Mouse (Mus musculus) left cerebral cortex, postnatal 4 days (tissue): Measurements from ENCODE around the gene Rinl. TPM values are rescaled to one million over a fixed set of nuclear protein-coding genes. Genes with fewer than 3 reads are reported as not detected.

Experiments
- DNase-seq: peaks from one replicate; pipeline ENCODE4 v3.0.0-alpha.2; 2022
- intact Hi-C: fragments of 180-260 bp; cut with DNase I; formaldehyde crosslinking; loops from one replicate; pipeline ENCODE4 v1.15.1; 2025
- total RNA-seq, 2 experiments: library from RNA; stranded (reverse); gene quantifications; 2 replicates each; pipeline ENCODE4 v1.2.3; 2021

Gene Rinl
- total RNA-seq, 2 experiments from 2014 or later: 1.5 to 1.6 TPM

GRCm38 (mm10) chr7:28780067-28780658 lies 8.6 kb upstream of the Rinl start:
- DNase-seq: peak; percentile 93
- intact Hi-C loops: loop anchor here (5.0 to 10.0 kb wide), 2 partner anchors 55 to 257 kb away; no protein-coding TSS in a partner anchor

- no peak for DNase-seq
- intact Hi-C loops: loop anchor here (5.0 to 10.0 kb wide), 2 partner anchors 56 to 256 kb away; no protein-coding TSS in a partner anchor
Measured at GRCm38 (mm10) chr7:28780857-28781256, 7.9 kb upstream of the Rinl start.

- DNase-seq: no peak
Measured at GRCm38 (mm10) chr7:28781261-28781663, 7.5 kb upstream of the Rinl start.

GRCm38 (mm10) chr7:28785161-28785560 lies 3.6 kb upstream of the Rinl start:
- DNase-seq: no peak
- intact Hi-C loops: loop anchor here (10.0 kb wide), 1 partner anchor 60 kb away; no protein-coding TSS in a partner anchor

More at GRCm38 (mm10) chr7:28781261-28781663, 7.5 kb upstream of the Rinl start:
- intact Hi-C loops: loop anchor here (5.0 to 10.0 kb wide), 2 partner anchors 56 to 256 kb away; no protein-coding TSS in a partner anchor

- no peak for DNase-seq
- intact Hi-C loops: loop anchor here (10.0 kb wide), 1 partner anchor 63 kb away; no protein-coding TSS in a partner anchor
Measured at GRCm38 (mm10) chr7:28787884-28788283, 885 bp upstream of the Rinl start.

- intact Hi-C loops: loop anchor here (10.0 kb wide), 1 partner anchor 64 kb away; no protein-coding TSS in a partner anchor
- DNase-seq: no peak
Measured at GRCm38 (mm10) chr7:28789235-28789634, 466 bp downstream of the Rinl start.

GRCm38 (mm10) chr7:28790066-28790806 lies 1.5 kb downstream of the Rinl start:
- DNase-seq: no peak
- intact Hi-C loops: no loop called here

GRCm38 (mm10) chr7:28791706-28792105 lies 2.9 kb downstream of the Rinl start:
- intact Hi-C loops: no loop called here
- no peak for DNase-seq

- intact Hi-C loops: no loop called here
- DNase-seq: no peak
Measured at GRCm38 (mm10) chr7:28792391-28793185, 3.8 kb downstream of the Rinl start.

GRCm38 (mm10) chr7:28793834-28794233 lies 5.1 kb downstream of the Rinl start:
- intact Hi-C loops: no loop called here
- no peak for DNase-seq

GRCm38 (mm10) chr7:28794496-28794895 lies 5.7 kb downstream of the Rinl start:
- DNase-seq: no peak
- intact Hi-C loops: no loop called here

GRCm38 (mm10) chr7:28795832-28796231 lies 7.1 kb downstream of the Rinl start:
- no peak for DNase-seq
- intact Hi-C loops: no loop called here

- DNase-seq: peak; percentile 73
- intact Hi-C loops: no loop called here
Measured at GRCm38 (mm10) chr7:28796562-28796975, 7.8 kb downstream of the Rinl start.

GRCm38 (mm10) chr7:28799994-28800393 lies 11.2 kb downstream of the Rinl start:
- intact Hi-C loops: loop anchor here (5.0 kb wide), 1 partner anchor 92 kb away; no protein-coding TSS in a partner anchor
- no peak for DNase-seq

GRCm38 (mm10) chr7:28801451-28801850 lies 12.7 kb downstream of the Rinl start:
- no peak for DNase-seq
- intact Hi-C loops: loop anchor here (5.0 kb wide), 1 partner anchor 91 kb away; no protein-coding TSS in a partner anchor

GRCm38 (mm10) chr7:28801901-28802670 lies 13.3 kb downstream of the Rinl start:
- DNase-seq: no peak
- intact Hi-C loops: loop anchor here (5.0 kb wide), 1 partner anchor 90 kb away; no protein-coding TSS in a partner anchor

GRCm38 (mm10) chr7:28802846-28803588 lies 14.2 kb downstream of the Rinl start:
- intact Hi-C loops: loop anchor here (5.0 kb wide), 1 partner anchor 89 kb away; no protein-coding TSS in a partner anchor
- DNase-seq: no peak

- intact Hi-C loops: loop anchor here (5.0 kb wide), 1 partner anchor 89 kb away; no protein-coding TSS in a partner anchor
- no peak for DNase-seq
Measured at GRCm38 (mm10) chr7:28803756-28804155, 15.0 kb downstream of the Rinl start.

- no peak for DNase-seq
- intact Hi-C loops: no loop called here
Measured at GRCm38 (mm10) chr7:28806869-28807268, 18.1 kb downstream of the Rinl start.
